Mouse (Mus musculus) thymus, adult 2 months (tissue): ENCODE data around the gene Dnajc22.

Experiments used
- CTCF ChIP-seq: fragments of 200-500 bp; IDR thresholded peaks from 2 replicates; pipeline ENCODE4 v1.5.1; 2012; ENCODE audit warnings: mild to moderate bottlenecking, control low read depth, low read length, moderate library complexity, borderline replicate concordance; ENCODE audit not compliant: control insufficient read depth, poor library complexity, insufficient read depth; ENCODE audit errors: extremely low read depth
- POLR2A ChIP-seq: fragments of 200-500 bp; IDR thresholded peaks from 2 replicates; pipeline ENCODE4 v1.6.1; 2012; ENCODE audit warnings: mild to moderate bottlenecking, low read length, control low read depth, moderate library complexity; ENCODE audit not compliant: control insufficient read depth, poor library complexity, insufficient read depth; ENCODE audit errors: extremely low read depth

- no peak for TF ChIP-seq POLR2A
- TF ChIP-seq CTCF: no peak
Measured at GRCm38 (mm10) chr15:99095356-99095755, 2.4 kb downstream of the Dnajc22 start.
